In the genomic region with DNA sequence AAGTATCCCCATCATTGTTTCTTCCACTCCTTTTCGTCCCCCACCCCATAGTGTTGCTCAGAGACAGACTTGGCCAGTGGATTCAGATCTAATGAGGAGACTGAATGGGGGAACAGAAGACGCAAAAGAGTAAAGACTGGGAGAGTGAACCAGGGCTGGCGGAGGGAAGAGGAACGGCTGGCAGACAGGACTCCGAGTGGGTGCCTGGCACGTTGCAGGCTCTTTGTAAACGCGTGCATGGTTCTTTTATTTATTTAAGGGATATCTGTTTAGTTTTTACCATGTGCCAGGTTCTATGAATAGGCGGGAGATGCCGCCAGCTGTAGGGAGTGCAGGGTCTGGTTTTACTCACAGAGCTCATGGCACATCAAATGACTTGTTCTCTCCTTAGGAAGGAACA, we compare ENCODE assay signal across 11 mouse cellular contexts. TPM values are rescaled to one million over a fixed set of nuclear protein-coding genes. Genes with fewer than 3 reads are reported as not detected.
DNase-seq lines count a peak whose midpoint lies in the region; ATAC-seq lines count a peak whose summit lies in the region.
"Had no signal": no experiment of that assay in that cellular context is flagged by ENCODE, and none has a peak within 500 bp of the region (broad histone marks: within the 10 kb centered on the region; RNA-seq: fewer than 3 reads in every experiment).

No protein-coding gene starts in this region.

- DNase-seq in embryo, embryonic 10.5 days (ENCODE audit: low spot score), result peak; percentile 31
- DNase-seq in embryo, embryonic 9.5 days (ENCODE audit: extremely low spot score), result no peak
- DNase-seq in kidney, postnatal 14 days, result no peak
- peak; percentile 23 for DNase-seq in right cerebral cortex, postnatal 14 days
- DNase-seq in thymus, postnatal 25 days, result no peak
- DNase-seq in gastrocnemius, adult 18-20 months (ENCODE audit: low spot score), result no peak
- DNase-seq: adrenal gland, postnatal 10 days; cerebellum, adult 11-12 months had no signal

- H3K36me3 ChIP-seq in kidney, embryonic 16.5 days (ENCODE audit: insufficient read depth, low read length), result 0 out of 2 replicates have a peak, but pooled peaks cover 9% of the 10 kb centered on the region
- no peaks in the 10 kb centered on the region for H3K36me3 ChIP-seq in forebrain, embryonic 16.5 days (ENCODE audit: control insufficient read depth, insufficient read depth)

- no peaks in the 10 kb centered on the region for H3K9me3 ChIP-seq in kidney, embryonic 16.5 days (ENCODE audit: low read length)
- no peaks in the 10 kb centered on the region for H3K9me3 ChIP-seq in forebrain, embryonic 16.5 days (ENCODE audit: control insufficient read depth, low read length)

- H3K27me3 ChIP-seq in kidney, embryonic 16.5 days (ENCODE audit: insufficient read depth, low read length), result no peaks in the 10 kb centered on the region
- H3K27me3 ChIP-seq in forebrain, embryonic 16.5 days (replicated peaks; ENCODE audit: control insufficient read depth, insufficient read depth, low read length), result no peaks in the 10 kb centered on the region

- H3K4me1 ChIP-seq in kidney, embryonic 16.5 days (ENCODE audit: insufficient read depth, low read length), result peaks cover 24% of the 10 kb centered on the region
- peaks cover 9% of the 10 kb centered on the region for H3K4me1 ChIP-seq in forebrain, embryonic 16.5 days (replicated peaks; ENCODE audit: control insufficient read depth, insufficient read depth, low read length)

- no peak overlapping the region for H3K4me2 ChIP-seq in kidney, embryonic 16.5 days (replicated peaks; ENCODE audit: low read depth, low read length)
- no peak overlapping the region for H3K4me2 ChIP-seq in forebrain, embryonic 16.5 days (ENCODE audit: low read length)

- peak overlapping the region; percentile 30; the same call in 1 of the 2 replicates for H3K27ac ChIP-seq in kidney, embryonic 16.5 days (ENCODE audit: low read length)
- H3K27ac ChIP-seq in forebrain, embryonic 16.5 days (ENCODE audit: low read length), result no peak overlapping the region; the same call in 1 of the 2 replicates

- no peak for ATAC-seq in kidney, embryonic 16.5 days (ENCODE audit: low FRiP score, low TSS enrichment)
- ATAC-seq in forebrain, embryonic 16.5 days, result peak; percentile 79

- H3K9ac ChIP-seq in kidney, embryonic 16.5 days (replicated peaks; ENCODE audit: low read length), result no peak overlapping the region
- H3K9ac ChIP-seq in forebrain, embryonic 16.5 days (replicated peaks; ENCODE audit: low read depth, low read length), result no peak overlapping the region

- H3K4me3 ChIP-seq in kidney, embryonic 16.5 days (ENCODE audit: low read length), result no peak overlapping the region
- no peak overlapping the region for H3K4me3 ChIP-seq in forebrain, embryonic 16.5 days (replicated peaks; ENCODE audit: low read length)
- H3K4me3 ChIP-seq: erythroblast, embryonic 14.5 days had no signal

- 55% methylated on average over 10 of the region's 10 CpGs for WGBS in kidney, embryonic 16.5 days
- 23% methylated on average over 10 of the region's 10 CpGs for WGBS in forebrain, embryonic 16.5 days

RNA-seq across cellular contexts. Expression of gene Ltbp1, which starts 8.5 kb away (rescaled TPM):
- polyA plus RNA-seq in kidney, embryonic 16.5 days (2015; fragmentation: Nextera tagmentation; extraction: Ambion mirVana), result 40.2 and 41.1 TPM in 2 replicates
- 2.3 and 4.3 TPM in 2 replicates for polyA plus RNA-seq in forebrain, embryonic 16.5 days (2015; fragmentation: Nextera tagmentation; extraction: Ambion mirVana)
- 1 to 10 TPM; 6.5 to 8.6 TPM for total RNA-seq in gastrocnemius, adult 18-20 months (2021)

Comparison
In these comparisons a context has a peak if more than half of its experiments do, and no peak if none do; other contexts are left out.
1. DNase-seq: peak in embryo, embryonic 10.5 days (single experiment) and right cerebral cortex, postnatal 14 days (single experiment); none in embryo, embryonic 9.5 days (single experiment), kidney, postnatal 14 days (single experiment), thymus, postnatal 25 days (single experiment) and gastrocnemius, adult 18-20 months (single experiment).